Mouse (Mus musculus): Measurements from ENCODE around the gene Hoxd10.

DNA sequence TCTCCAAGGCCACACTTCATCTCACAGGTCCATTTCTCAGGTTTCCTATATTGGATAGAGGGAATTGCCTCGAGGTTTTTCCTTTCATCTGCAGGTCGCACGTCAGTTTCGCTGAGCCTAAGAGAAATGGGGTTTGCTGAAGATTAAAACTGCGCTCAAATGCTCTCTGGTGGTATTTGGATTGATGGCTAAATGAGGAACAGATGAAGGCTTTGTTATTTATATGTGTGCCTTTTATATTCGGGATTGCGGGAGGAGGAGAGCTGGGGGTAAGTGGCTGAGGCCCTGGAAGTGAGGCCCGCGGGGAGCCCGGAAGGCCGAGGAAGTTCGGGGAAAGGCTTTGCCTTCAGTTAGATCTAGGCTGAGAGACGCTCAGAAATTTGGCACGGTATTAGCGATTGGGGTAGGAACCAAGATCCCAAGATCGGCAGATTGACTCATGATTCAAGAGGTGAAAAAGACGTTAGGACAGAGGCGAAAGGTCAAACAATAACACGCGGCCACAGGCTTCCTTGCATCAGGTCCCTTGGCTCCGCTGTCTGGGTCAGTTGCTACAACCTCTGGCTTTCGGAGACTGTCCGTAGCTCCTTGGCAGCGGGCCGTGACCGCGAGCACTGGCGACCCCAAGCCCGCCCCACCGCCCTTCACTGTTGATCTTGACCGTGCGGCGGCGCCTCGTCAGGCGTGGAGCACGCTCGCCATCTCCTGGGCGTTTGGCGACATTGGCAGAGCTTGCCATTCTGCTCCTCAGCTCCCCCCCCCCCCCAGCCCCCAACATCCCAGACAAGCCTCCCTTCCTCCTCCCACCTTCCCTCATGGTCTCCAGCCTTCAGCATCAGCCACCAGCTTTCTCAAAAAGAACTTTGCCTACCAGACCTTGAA is 19.0 kb upstream of the Hoxd10 start:
- TF ChIP-seq CTCF (IDR thresholded peaks at IDR 0.05; ENCODE audit: low read depth) (peak; percentile 75), EP300 (IDR thresholded peaks at IDR 0.05; ENCODE audit: low read depth) (no peak)

Data from liver, embryonic 14.5 days (tissue).